Mouse (Mus musculus): ENCODE measurements around the gene Efcc1. TPM values are rescaled to one million over a fixed set of nuclear protein-coding genes. Genes with fewer than 3 reads are reported as not detected.

Efcc1 gene
- polyA plus RNA-seq, 1 experiment: 0.36 TPM

GRCm38 (mm10) chr6:87736923-87737322, 6.3 kb downstream of the Efcc1 start:
- no peak overlapping the region for H3K27ac ChIP-seq (replicated peaks; ENCODE audit: low read depth, low read length)

DNA sequence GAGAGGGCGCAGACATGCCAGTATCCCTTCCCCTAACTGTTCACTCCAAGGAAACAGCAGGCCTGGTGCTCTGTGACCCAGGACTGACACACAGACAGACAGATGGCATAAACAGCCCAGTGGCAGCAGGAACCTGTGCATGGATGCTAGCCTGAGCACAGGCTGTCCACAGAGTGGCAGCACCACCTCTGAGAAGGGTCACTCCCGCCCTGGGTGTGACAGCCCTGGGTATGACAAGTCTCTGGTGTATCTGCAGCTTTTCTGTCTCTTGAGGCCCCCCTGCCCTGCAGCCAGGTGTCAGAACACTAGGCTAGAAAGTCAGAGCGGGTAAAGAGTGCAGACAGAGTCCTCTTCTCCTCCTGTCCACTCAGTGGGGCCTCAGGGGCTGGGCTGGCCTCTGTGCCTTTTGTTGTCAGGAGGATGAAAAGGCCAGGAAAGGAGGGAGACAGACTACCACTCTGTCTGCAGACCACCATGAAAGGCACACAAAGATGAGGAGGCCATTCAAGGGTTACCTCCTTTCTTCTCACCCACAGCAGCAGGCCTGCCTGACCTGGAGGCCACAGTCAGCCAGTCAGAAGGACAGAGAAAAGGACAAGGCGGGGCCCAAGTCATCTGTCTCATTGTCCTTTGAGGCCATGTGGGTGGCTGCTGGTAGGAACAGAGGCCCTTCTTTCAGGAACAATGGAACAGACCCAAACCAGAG, 7.4 kb downstream of the Efcc1 start:
- Histone ChIP-seq H3K27ac (replicated peaks; ENCODE audit: low read depth, low read length) (no peak overlapping the region), H3K4me1 (ENCODE audit: control insufficient read depth, insufficient read depth, insufficient read length, low read length) (no peaks in the 10 kb centered on the region), H3K4me3 (ENCODE audit: insufficient read depth, low read depth, low read length) (no peak overlapping the region)

More at GRCm38 (mm10) chr6:87736923-87737322, 6.3 kb downstream of the Efcc1 start:
- Histone ChIP-seq H3K4me1 (ENCODE audit: control insufficient read depth, insufficient read depth, insufficient read length, low read length) (no peaks in the 10 kb centered on the region), H3K4me3 (ENCODE audit: insufficient read depth, low read depth, low read length) (no peak overlapping the region)

GRCm38 (mm10) chr6:87739898-87740297, 9.2 kb downstream of the Efcc1 start:
- Histone ChIP-seq H3K27ac (replicated peaks; ENCODE audit: low read depth, low read length) (no peak overlapping the region), H3K4me3 (ENCODE audit: insufficient read depth, low read depth, low read length) (no peak overlapping the region)

GRCm38 (mm10) chr6:87740496-87740895, 9.8 kb downstream of the Efcc1 start:
- no peak overlapping the region for H3K27ac ChIP-seq (replicated peaks; ENCODE audit: low read depth, low read length)
- H3K4me1 ChIP-seq (ENCODE audit: control insufficient read depth, insufficient read depth, insufficient read length, low read length): no peaks in the 10 kb centered on the region
- H3K4me3 ChIP-seq (ENCODE audit: insufficient read depth, low read depth, low read length): no peak overlapping the region

More at GRCm38 (mm10) chr6:87739898-87740297, 9.2 kb downstream of the Efcc1 start:
- no peaks in the 10 kb centered on the region for H3K4me1 ChIP-seq (ENCODE audit: control insufficient read depth, insufficient read depth, insufficient read length, low read length)

DNA sequence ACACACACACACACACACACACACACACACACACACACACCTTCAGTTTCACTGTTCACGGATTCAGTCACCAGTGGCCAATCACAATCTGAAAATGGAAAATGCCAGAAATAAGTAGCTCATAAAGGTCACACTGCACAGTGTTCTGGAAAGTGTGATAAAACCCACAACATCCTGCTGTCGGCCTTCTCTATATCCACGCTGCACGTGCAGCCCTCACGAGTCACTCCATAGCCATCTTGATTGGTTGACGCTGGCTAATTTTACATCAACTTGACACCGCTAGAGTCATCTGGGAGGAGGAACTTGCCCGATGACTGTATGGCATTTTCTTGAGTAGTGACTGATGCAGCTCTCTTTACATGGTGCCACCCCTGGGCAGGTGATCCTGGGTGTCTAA, 11.3 kb downstream of the Efcc1 start:
- no peak overlapping the region for H3K27ac ChIP-seq (replicated peaks; ENCODE audit: low read depth, low read length)
- H3K4me1 ChIP-seq (ENCODE audit: control insufficient read depth, insufficient read depth, insufficient read length, low read length): no peaks in the 10 kb centered on the region
- H3K4me3 ChIP-seq (ENCODE audit: insufficient read depth, low read depth, low read length): no peak overlapping the region

GRCm38 (mm10) chr6:87742804-87743203, 12.1 kb downstream of the Efcc1 start:
- Histone ChIP-seq H3K4me3 (ENCODE audit: insufficient read depth, low read depth, low read length) (no peak overlapping the region), H3K4me1 (ENCODE audit: control insufficient read depth, insufficient read depth, insufficient read length, low read length) (no peaks in the 10 kb centered on the region), H3K27ac (replicated peaks; ENCODE audit: low read depth, low read length) (no peak overlapping the region)

DNA sequence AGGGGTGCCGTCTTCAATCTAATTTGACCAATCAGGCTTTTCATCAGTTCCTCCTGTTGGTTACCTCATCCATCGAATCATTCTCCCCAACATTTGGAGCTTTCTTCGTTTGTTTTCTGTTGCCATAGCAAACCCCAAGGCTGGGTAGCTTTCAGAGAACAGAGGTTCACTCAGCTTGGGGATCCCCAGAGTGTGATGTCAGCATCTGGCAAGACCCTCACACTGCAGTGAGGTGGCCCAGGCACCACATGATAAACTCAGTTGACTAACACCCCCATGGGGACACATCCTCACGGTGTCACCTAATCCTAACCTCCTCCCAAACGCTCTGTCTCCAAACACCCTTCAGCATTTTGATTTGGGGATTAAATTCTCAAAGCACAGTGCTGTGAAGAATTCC, 12.6 kb downstream of the Efcc1 start:
- Histone ChIP-seq H3K4me3 (ENCODE audit: insufficient read depth, low read depth, low read length) (no peak overlapping the region), H3K4me1 (ENCODE audit: control insufficient read depth, insufficient read depth, insufficient read length, low read length) (no peaks in the 10 kb centered on the region), H3K27ac (replicated peaks; ENCODE audit: low read depth, low read length) (no peak overlapping the region)

DNA sequence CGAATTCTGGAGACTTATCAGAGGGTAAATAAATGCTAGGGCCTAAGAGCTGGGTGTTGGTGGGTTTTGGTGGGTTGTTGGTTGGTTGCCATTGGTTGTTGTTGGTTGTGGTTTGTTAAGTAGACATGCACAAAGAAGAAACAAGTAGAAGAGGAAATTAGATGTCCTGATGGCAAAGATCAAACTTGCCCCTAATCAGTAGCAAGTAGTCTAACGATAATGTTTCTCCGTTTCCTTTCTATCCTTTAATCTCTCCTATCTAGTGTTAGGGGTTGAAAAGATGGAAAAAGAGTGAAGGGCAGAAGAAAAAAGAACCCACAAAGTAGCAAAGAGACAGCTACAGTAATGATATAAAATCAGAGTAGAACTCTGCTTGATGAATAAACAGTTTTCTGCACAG, 14.0 kb downstream of the Efcc1 start:
- Histone ChIP-seq H3K27ac (replicated peaks; ENCODE audit: low read depth, low read length) (no peak overlapping the region), H3K4me1 (ENCODE audit: control insufficient read depth, insufficient read depth, insufficient read length, low read length) (no peaks in the 10 kb centered on the region), H3K4me3 (ENCODE audit: insufficient read depth, low read depth, low read length) (no peak overlapping the region)

- no peak overlapping the region for H3K27ac ChIP-seq (replicated peaks; ENCODE audit: low read depth, low read length)
- H3K4me1 ChIP-seq (ENCODE audit: control insufficient read depth, insufficient read depth, insufficient read length, low read length): no peaks in the 10 kb centered on the region
- no peak overlapping the region for H3K4me3 ChIP-seq (ENCODE audit: insufficient read depth, low read depth, low read length)
Observed at GRCm38 (mm10) chr6:87745301-87745700, 14.6 kb downstream of the Efcc1 start.

- H3K4me3 ChIP-seq (ENCODE audit: insufficient read depth, low read depth, low read length): no peak overlapping the region
- H3K4me1 ChIP-seq (ENCODE audit: control insufficient read depth, insufficient read depth, insufficient read length, low read length): no peaks in the 10 kb centered on the region
- no peak overlapping the region for H3K27ac ChIP-seq (replicated peaks; ENCODE audit: low read depth, low read length)
Observed at GRCm38 (mm10) chr6:87746059-87746458, 15.4 kb downstream of the Efcc1 start.

DNA sequence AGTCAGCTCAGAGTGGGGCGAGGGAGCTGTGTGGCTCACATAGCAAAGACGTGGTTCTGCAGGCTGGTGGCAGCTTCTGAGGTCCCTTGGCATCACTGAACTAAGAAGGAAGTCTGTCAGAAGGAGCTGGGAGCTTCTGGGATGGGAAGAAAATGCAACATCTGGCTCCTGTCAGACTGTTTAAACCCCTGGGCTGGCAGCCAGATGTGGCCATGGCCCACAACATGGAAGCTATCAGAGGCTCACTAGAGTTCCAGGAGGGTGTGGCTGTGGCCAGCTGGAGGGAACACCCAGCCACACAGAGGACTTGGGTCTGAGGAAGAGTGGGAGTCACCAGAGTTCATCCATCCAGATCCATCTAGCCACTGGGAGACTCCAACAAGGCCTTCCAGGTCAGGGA, 16.2 kb downstream of the Efcc1 start:
- H3K27ac ChIP-seq (replicated peaks; ENCODE audit: low read depth, low read length): no peak overlapping the region

GRCm38 (mm10) chr6:87748078-87748477, 17.4 kb downstream of the Efcc1 start:
- H3K4me3 ChIP-seq (ENCODE audit: insufficient read depth, low read depth, low read length): no peak overlapping the region
- no peaks in the 10 kb centered on the region for H3K4me1 ChIP-seq (ENCODE audit: control insufficient read depth, insufficient read depth, insufficient read length, low read length)
- H3K27ac ChIP-seq (replicated peaks; ENCODE audit: low read depth, low read length): no peak overlapping the region

More for the DNA sequence above, 16.2 kb downstream of the Efcc1 start:
- Histone ChIP-seq H3K4me3 (ENCODE audit: insufficient read depth, low read depth, low read length) (no peak overlapping the region), H3K4me1 (ENCODE audit: control insufficient read depth, insufficient read depth, insufficient read length, low read length) (no peaks in the 10 kb centered on the region)

- Histone ChIP-seq H3K27ac (replicated peaks; ENCODE audit: low read depth, low read length) (no peak overlapping the region), H3K4me1 (ENCODE audit: control insufficient read depth, insufficient read depth, insufficient read length, low read length) (no peaks in the 10 kb centered on the region), H3K4me3 (ENCODE audit: insufficient read depth, low read depth, low read length) (no peak overlapping the region)
Observed at GRCm38 (mm10) chr6:87748531-87748930, 17.9 kb downstream of the Efcc1 start.

DNA sequence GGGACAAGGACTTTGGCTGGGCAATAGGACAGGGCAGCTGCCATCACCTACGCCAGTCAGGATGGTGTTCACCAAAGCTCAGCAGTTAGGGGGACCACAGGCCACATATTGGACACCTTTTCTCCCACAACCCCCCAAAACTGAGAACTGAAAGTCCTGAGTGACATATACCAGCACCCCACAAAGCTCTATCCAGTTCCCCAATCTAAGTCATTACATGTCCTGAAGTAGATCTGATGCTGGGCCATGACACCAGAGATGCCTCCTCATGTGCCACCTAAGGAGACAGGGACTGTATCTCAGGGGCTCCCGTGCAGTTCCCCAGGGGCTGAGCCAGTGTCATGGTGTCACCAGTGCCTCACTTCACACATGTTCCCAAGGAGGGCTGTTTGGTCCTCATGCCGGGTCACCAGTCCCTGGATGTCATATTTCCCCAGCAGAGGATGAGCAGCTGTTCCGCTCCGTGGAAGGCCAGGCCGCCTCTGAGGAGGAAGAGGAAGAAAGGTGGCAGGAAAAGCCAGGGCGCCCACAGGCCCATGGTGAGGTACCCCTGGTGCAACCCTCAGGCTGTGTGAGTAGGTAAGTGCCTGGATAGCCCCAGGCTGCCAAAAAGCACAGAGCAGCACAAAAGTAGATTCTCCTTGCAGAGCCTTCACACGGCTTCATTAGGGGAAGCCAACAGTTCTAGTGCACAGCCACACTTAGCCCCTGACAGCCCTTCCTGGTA, 19.7 kb downstream of the Efcc1 start:
- no peaks in the 10 kb centered on the region for H3K4me1 ChIP-seq (ENCODE audit: control insufficient read depth, insufficient read depth, insufficient read length, low read length)
- no peak overlapping the region for H3K27ac ChIP-seq (replicated peaks; ENCODE audit: low read depth, low read length)
- H3K4me3 ChIP-seq (ENCODE audit: insufficient read depth, low read depth, low read length): no peak overlapping the region

- no peaks in the 10 kb centered on the region for H3K4me1 ChIP-seq (ENCODE audit: control insufficient read depth, insufficient read depth, insufficient read length, low read length)
- H3K4me3 ChIP-seq (ENCODE audit: insufficient read depth, low read depth, low read length): no peak overlapping the region
- H3K27ac ChIP-seq (replicated peaks; ENCODE audit: low read depth, low read length): no peak overlapping the region
Observed at GRCm38 (mm10) chr6:87751574-87751973, 20.9 kb downstream of the Efcc1 start.

DNA sequence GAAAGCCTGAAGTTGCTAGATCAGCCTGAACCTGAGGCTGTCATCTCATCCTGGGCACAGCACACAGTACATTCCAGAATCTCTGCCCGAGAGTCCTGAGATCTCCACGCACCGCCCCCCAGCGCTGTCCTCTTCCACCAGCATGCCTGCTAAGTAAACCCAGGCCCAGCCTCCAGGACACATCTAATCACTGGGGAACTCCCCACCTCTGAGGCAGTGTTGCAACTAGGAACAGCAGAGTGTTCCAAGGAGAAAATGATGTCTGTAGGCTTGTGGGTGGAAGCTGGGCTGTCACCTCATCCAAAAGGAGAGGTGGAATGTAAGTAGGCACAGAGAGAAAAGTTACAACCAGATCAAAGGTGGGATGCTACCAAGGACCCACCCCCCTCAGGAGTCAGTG, 24.5 kb downstream of the Efcc1 start:
- Histone ChIP-seq H3K27ac (replicated peaks; ENCODE audit: low read depth, low read length) (no peak overlapping the region), H3K4me1 (ENCODE audit: control insufficient read depth, insufficient read depth, insufficient read length, low read length) (no peaks in the 10 kb centered on the region), H3K4me3 (ENCODE audit: insufficient read depth, low read depth, low read length) (no peak overlapping the region)
